Mouse (Mus musculus) midbrain, embryonic 12.5 days (tissue): ENCODE data around the gene Cmtm7. TPM values are rescaled to one million over a fixed set of nuclear protein-coding genes. Genes with fewer than 3 reads are reported as not detected.

Experiments
- polyA plus RNA-seq: library from polyadenylated mRNA; unstranded; fragments of >200 nt; fragmentation: Nextera tagmentation; extraction: Ambion mirVana; gene quantifications from 2 replicates; pipeline ENCODE4 v1.2.1, GENCODE M21; 2016

Gene Cmtm7
- polyA plus RNA-seq, 1 experiment from 2014 or later = 49.4 TPM

Other genes with a start within 250 kb of the Cmtm7 start
- 0.61 and 0.80 TPM in 2 replicates for gene Trim71, start 217.5 kb downstream of the Cmtm7 start, polyA plus RNA-seq
- gene Cnot10, start 141.7 kb downstream of the Cmtm7 start, polyA plus RNA-seq = 66.8 and 71.1 TPM in 2 replicates
- gene Dync1li1, start 93.1 kb downstream of the Cmtm7 start, polyA plus RNA-seq = 127 and 133 TPM in 2 replicates
- gene Cmtm6, start 50.7 kb downstream of the Cmtm7 start, polyA plus RNA-seq = 21.8 and 23.8 TPM in 2 replicates
- gene Cmtm8, start 62.3 kb upstream of the Cmtm7 start, polyA plus RNA-seq = 13.2 and 14.9 TPM in 2 replicates
- 14.8 and 15.7 TPM in 2 replicates for gene Gpd1l, start 152.1 kb upstream of the Cmtm7 start, polyA plus RNA-seq
- gene Osbpl10, start 196.7 kb upstream of the Cmtm7 start, polyA plus RNA-seq = 1.6 and 1.9 TPM in 2 replicates
- 317 and 351 TPM in 2 replicates for gene Rps27rt, start 200.9 kb upstream of the Cmtm7 start, polyA plus RNA-seq